Mouse (Mus musculus) adrenal gland, adult 18-20 months (tissue): ENCODE results near the gene Ly6g6c. TPM values are rescaled to one million over a fixed set of nuclear protein-coding genes. Genes with fewer than 3 reads are reported as not detected.

Experiments
- DNase-seq, 2 experiments: peaks; one replicate each; pipeline ENCODE4 v3.0.0; 2021 to 2022; ENCODE audit warnings: low spot score in 2 of 2
- total RNA-seq, 2 experiments: library from RNA; stranded (reverse); gene quantifications; 1 replicate in 1 of 2; 2 replicates in 1 of 2; pipeline ENCODE4 v1.2.3; 2021

Gene Ly6g6c
- total RNA-seq, 2 experiments from 2014 or later = not detected

DNA sequence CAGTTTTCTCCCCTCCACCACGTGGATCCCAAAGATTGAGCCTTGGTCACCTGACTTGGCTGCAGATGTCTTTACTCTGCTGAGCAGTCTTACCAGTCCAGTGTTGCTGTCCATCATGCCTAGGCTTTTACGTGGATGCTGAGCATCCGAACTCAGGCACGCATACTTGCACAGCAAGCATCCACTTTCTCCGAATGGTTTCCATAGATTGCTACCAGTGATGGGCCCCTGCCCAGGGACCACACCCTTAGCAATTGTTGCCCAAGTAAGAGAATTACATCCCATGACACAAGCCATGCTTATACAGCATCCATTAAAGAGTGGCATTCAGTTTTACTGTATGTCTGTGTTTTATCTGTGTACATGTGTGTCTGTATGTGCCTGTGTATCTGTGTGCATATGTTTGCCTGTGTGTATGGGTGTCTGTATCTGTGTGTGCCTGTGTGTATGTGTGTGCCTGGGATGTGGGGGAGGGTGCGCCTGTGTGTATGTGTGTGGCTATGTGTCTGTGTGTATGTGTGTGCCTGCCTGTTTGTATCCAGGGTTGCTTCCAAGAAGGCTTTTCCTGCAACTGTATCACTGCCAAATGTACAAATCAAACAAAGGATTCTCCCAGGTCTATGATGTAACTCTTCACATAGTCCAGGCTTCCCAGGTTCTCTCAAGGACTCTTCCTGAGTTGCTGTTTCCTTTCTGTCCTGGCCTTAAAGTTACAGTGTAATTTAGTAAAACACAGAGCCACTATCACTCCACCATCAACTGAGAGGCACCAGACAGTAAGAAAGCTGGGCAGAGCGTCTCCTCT lies 9.3 kb upstream of the Ly6g6c start:
- DNase-seq = no peak

DNA sequence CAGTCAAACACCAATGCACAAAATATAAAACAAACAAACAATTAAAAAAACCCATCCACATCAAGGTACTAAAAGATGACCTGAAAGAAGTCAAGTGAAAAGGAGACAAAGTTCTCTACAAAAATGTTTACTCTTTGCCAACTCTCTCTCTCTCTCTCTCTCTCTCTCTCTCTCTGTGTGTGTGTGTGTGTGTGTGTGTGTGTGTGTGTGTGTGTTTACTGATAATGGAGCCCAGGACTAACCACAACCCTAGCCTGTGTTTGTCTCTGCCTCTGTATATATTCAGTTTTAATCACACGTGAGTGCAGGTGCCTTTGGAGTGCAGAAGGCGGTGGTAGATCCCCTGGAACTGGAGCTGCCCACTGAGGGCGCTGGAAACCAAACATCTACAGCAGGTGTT lies 8.1 kb upstream of the Ly6g6c start:
- DNase-seq = no peak

DNA sequence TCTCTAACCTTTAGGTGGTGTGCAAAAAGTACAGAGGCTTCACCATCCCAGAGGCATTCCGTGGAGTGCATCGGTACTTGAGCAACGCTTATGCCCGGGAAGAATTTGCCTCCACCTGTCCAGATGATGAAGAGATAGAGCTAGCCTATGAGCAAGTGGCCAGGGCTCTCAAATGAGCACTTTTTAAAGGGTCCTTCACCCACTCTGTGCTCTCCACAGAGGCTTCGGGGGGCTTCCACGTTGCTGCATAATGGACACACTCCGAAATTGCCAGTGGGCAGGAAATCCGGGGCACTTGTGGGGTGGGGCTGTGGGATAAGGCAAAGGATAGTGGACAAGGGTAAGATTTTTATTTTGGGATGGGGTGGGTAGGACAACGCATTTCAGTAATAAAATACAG lies 6.9 kb upstream of the Ly6g6c start:
- no peak for DNase-seq

DNA sequence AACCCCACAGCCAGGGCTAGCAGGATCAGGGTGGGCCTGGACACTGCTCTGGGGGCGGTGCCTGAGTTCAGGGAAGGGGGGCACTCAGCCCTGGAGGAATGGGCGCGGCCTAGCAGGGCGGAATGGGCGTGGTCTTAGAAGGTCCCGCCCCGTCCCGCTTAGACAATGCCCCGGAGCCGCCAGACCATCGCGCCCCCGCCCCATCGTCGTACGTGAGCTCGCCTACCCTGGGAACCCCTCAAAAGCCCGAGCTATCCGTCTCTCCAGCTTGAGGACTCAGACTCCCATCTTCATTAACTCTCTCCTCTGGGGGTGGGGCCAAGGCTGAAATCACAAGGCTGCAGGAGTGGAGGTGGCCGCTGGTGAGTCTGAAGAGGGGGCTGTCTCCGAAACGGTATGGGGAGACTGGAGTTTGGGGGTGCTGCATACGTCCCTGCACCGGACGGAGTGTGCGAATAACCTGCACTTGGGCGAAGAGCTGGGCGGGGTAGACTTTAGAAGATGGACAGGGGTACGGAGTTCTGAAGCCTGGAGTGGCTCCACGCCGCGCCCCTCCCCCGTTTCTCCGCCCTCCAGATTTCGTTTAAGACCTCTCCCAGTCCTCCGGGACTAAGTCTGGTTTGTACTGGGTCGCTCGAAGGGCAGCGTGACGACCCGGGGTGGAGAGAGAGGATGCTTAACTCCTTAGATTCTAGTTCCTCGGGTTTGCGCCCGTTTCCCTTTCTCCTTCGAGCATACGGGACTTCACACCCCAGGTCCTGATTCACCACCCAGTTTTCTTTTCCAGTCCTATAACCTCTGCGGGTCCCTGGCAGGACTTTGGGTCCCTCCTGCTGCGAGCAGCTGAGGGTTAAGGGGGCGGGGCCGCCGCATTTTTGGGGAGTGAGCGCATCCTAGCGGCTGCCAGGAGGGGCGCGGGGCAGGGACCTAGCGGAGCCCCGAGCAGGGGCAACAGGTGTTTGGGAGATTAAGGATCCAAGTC lies 6.0 kb upstream of the Ly6g6c start, which contains the start of gene Ddah2:
TSS of gene Ddah2 (plus strand) at position 125 of the 982 bp plus-strand sequence.
- peak; percentile 80 to 84 for DNase-seq

DNA sequence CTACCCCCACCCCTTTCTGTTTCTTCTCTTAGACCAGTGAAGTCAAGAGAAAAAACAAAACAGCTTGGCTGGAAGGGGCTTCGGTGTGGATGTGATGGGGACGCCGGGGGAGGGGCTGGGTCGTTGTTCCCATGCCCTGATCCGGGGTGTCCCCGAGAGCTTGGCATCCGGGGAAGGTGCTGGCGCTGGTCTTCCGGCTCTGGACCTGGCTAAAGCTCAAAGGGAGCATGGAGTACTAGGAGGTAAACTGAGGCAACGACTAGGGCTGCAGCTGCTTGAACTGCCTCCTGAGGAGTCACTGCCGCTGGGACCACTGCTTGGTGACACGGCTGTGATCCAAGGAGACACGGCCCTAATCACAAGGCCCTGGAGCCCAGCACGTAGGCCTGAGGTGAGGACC lies 5.1 kb upstream of the Ly6g6c start:
- DNase-seq = no peak

DNA sequence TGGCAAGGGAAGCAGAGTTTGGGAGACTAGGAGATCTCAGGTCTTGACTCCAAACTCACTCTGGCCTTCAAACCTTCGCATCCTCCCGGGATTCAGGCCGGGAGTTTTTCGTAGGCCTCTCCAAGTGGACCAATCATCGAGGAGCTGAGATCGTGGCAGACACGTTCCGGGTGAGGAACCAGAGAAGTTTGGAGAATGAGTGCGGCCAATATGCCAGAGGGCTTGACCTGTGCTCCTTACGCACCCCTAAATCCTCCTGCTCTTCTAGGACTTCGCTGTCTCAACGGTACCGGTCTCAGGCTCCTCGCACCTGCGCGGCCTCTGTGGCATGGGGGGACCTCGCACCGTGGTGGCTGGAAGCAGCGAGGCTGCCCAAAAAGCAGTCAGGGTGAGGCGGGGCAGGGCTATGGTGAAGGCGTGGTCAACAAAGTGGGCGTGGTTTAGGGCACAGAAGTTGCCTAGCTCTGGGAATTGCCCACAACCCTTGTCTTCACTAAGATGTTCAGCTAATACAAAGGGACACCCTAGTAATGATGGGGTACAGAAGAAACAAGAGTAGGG lies 4.4 kb upstream of the Ly6g6c start:
- DNase-seq = no peak

DNA sequence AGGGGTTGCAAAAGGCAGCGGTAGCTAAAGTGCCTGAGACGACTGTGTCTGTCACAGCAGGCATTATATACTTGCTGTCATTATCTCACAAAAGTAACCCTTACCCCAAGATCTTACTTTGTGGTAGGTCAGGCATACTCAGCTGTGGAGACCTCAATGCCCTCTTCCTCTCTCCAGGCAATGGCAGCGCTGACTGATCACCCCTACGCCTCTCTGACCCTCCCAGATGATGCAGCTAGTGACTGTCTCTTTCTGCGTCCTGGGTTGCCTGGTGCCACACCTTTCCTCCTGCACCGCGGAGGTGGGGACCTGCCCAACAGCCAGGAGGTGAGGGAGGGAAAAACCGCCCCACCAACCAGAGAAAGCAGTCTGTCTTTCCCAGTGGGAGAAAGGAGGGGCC lies 3.9 kb upstream of the Ly6g6c start:
- DNase-seq = no peak

DNA sequence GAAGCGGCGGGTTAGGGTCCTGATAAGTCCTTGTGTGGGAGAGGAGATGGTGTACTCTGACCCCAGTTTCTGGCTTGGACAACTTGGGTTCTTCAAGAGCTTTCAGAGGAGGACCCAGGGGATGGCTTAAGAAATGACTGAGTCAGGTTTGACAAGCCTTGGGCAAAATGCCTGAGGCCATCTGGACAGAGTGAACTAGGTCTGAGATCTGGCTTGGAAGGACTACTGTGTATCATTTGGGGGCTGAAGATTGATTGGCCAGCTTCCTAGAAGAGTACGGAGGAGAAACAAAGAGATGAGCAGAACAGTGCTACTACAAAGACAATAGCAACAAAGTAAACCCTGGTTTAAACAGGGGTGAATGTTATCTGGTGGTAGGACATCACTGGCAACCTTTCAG lies 1.7 kb upstream of the Ly6g6c start:
- DNase-seq = no peak

DNA sequence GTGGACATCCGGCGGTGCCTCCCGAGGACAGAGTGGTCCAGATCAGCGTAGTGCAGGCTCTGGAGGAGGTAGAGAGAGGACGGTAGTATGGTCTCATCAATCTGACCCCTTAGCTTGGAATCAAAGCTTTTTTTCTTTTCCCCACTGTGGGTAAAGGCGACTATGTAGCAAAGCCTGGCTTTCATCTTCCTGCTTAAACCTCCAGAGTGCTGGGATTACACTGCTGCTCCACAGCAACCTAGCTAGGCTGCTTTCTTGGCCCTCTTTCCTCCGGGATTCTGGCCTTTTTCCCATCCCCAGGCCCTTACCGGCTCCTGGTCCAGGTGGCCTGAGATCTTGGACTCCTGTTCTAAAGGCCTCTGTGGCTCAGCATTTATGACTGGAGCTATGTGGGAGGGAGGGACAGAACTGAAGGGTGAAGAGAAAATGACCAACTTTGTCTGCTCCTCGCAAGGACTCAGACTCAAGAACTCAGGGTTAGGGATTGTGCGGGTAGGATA lies 760 bp upstream of the Ly6g6c start:
- DNase-seq = no peak

DNA sequence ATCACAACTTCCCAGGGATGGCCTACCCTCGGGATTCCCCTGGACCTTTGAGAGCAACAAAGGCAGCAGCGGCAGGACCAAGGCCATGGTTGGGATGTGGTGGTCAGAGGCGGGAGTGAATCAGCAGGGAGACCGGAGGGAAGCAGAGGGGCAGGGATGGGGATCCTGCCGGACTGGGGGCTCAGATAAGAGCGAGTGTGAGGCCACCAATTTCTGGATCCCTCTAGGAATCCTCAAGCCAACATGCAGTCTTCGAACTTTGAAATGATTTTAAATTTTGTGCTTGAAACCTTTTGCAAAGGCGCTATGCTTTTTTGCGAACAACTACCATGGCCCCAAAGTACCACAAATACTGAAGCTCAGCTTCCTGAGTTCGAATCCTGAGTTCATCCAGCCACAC lies 896 bp downstream of the Ly6g6c start, which contains the start of gene Mpig6b:
TSS of gene Mpig6b (minus strand) at position 101 of the 400 bp plus-strand sequence.
- DNase-seq = no peak

DNA sequence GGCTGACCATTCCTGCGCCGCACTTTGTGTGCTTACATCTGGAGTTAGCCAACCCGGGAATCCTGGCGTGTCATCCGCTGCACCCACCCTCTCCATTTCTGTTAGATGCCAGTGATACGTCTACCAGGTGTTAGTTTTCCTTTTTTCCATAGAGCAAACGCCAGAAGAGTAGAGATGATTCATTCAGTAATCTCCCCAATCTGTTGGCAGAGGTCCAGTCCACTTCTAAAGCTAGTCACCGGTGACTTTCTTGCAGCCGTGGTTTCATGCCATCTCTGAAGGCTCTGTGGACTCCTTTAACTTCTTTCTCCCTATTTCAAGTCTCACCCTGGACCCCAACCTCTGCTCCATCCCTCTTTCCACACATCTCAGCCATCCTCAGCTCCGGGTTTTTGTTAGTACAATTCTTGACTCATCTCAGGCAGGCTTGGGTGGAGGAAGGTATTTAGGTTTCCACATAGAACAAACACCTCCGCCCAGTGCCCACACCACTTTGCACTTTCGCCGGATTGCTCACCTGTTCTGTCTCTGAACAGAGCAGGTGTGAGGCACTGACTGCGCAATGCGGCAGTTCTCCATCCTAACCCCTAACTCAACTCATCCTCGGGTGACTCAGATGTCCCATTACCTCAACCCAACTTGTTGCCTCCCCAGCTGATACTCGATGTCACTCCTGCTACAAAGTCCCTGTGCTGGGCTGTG lies 3.2 kb downstream of the Ly6g6c start:
- no peak for DNase-seq

DNA sequence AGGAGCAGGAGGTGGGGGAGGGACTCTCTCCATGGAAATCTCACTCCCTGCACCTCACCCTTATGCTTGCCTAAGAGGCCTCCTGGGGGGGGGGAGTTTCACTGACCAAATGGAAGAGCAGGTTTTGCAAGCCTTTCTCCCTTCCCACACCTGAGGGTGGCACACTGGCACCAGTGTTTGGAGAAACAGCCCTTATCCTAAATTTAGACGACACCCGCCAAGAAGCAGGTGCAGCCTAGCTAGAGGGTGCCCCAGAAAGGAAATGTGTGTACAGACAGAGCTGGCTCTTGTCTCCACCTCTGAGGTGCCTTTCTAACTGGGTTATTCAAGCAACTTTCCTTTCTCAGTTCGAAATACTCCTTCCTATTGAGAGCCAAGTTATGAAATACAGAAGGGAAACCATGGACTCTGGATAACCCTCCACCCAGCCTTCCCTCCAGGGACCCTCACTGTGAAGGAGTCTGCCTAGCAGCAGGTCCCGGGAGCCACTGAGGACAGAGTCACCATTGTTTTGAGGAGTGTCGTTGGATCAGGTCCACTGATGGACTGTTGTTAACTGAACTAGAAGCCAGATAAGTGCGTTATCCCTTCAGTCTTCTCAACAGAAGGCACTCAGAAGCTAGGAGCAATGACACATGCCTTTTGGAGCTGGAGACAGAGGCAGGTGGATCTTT lies 5.5 kb downstream of the Ly6g6c start:
- no peak for DNase-seq

DNA sequence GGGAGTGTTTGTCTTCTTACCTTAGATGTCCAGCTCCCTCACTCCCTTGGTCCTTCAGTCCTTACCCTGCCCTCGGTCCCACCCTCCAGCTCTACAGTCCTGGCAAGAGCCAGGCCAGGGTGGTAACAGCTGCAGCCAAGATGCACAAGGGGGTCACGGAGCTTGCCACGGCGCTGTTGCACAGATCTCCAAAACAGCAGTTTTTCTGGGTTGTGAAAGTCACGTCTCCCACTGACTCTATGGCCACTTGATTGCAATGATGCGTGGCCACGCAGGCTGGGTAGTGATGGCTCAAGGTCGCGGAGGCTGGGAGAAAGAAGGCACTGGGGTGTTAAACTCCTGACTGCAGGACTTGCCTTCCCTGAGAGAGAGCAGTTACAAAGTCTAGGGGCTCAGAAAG lies 6.3 kb downstream of the Ly6g6c start:
- DNase-seq = no peak

DNA sequence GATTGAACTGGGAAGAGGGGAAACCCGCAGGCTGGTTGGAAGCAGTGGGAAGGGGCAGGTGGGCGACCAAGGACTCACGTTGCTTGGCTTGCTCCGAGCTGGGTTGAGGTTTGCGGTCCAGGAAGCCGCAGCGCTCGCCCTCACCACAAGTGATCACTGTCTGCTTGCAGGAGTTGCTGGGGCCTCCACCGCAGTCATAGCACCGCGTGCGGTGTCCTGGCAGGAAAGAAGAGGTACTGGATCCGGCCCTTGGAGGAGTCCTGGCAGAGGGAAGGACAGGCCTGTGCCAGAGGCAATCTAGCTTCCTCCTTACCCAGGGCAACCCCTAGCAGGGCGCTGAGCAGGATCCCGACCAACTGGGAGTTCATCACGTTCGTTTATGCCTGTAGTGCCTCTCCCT lies 8.9 kb downstream of the Ly6g6c start:
- no peak for DNase-seq

DNA sequence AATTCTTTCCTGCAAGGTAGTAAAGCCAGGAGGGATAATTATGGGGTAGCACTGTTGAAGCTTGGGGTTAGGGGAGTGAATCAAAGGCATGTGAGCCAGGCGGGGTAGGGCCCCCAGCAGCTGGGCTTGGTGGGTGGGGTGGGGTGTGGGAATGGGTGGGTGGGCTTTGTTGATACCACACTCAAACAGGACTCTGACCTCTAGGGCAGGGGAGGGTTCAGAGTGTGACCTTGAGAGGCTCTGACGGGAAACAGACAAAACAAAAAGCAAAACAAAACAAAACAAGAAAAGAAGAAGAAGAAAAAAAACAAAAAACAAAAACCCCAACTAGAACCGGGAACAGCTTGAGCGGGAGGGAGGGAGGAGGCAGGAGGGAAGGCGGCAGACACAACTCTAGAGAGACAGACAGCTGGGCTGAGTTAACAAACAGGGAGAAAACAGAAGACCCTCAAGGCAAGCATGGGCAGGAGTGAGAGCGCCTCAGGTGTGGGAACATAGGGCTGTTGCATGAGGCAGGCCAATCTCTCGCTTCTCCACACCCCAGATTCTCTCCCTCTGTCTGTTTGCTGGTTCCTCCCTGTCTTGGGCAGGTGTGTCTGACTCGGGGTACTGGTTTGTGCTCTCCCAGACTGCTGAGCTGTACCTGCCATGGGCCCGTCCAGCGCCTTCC lies 11.5 kb downstream of the Ly6g6c start, which contains the start of gene Ly6g6e:
TSS of gene Ly6g6e (plus strand) at position 396 of the 670 bp plus-strand sequence.
- DNase-seq = no peak

DNA sequence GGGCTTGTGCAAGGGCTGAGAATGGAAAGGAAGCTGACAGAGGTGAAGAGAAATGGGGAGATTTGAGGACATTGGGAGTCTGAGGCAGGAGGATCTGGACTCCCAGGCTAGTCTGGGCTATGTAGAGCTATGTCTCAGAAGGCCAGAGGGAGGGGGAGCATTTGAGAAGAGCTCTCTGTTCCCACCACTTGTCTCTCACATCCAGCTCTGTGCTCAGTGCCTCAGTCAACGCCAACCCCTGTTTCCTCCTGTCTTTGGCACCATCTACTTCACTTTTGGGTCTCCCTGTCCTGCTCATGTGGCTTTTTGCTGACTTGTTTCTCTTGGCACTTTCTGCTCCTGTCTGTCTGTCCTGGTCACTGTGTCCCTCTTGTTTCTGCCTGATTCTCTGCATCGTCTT lies 12.1 kb downstream of the Ly6g6c start:
- DNase-seq = no peak

DNA sequence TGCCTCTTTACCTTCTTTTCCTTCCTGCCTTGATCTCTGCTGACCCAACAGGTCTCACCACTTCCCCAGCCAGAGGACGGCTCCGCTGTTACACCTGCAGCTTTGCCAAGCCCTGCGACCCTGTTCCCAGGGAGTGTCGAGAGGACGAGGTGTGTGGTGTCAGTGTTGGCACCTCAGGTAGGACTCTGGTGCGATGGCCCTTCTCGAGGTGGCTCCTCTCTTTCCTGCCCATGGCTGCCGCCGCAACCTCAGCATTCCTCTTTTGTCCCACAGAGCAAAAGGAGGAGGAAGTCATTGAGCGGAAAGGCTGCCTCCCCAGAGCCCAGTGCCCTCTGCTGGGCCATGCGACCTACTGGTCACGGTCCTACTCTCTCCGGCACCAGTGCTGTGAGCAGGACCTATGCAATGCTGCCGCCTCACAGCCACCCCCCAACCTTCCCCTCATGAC lies 12.6 kb downstream of the Ly6g6c start, which contains the start of gene Ly6g6d:
TSS of gene Ly6g6d (minus strand) at position 280 of the 448 bp plus-strand sequence.
- no peak for DNase-seq

DNA sequence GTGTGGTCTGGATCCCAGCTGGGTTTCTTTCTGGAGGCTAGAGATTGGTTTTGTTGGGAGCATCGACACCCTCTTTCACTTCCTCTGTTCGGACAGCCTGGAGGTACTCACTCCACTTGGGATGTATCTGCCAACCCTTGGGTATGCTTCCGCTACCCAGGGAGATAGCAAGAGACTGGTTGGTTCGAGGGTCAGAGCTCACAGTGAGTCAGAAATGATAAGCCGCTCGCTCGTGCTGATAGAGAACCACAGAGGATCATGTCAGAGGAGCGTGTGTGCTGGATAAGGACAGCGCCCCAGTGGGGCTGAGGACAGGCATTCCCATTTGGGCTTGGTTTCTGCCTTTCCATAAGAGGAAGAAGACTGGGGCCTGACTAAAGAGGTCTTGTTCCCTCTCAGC lies 14.6 kb downstream of the Ly6g6c start:
- DNase-seq = no peak

DNA sequence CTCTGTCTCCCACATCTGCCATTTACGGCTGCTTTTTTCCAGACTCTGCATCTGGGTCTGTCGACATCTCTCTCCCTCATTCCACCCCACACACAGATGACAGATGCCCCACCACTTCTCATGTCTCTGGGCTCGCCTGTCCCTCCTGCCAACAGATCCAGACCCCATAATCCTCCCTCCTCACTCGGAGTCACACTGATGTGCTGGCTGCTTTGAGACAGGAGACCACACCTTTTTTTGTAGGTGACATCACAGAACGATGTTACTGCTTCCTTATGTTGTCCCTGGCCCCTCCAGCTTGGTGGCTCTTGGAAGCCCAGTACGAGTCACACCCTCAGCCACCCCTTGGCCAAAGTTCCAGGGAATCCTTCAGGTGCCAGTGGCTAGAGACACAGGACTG lies 15.1 kb downstream of the Ly6g6c start:
- no peak for DNase-seq
